Mouse (Mus musculus): ENCODE results near the gene Bad.

- TF ChIP-seq CTCF (IDR thresholded peaks at IDR 0.05; ENCODE audit: low read depth) (no peak), EP300 (optimal IDR thresholded peaks at IDR 0.05) (no peak)
Measured at GRCm38 (mm10) chr19:6919876-6920740, 21.6 kb upstream of the Bad start.
